Mouse (Mus musculus): ENCODE data around the gene Aplf. TPM values are rescaled to one million over a fixed set of nuclear protein-coding genes. Genes with fewer than 3 reads are reported as not detected.
A peak's percentile ranks its signal among the peaks of the same experiment; 100 is the strongest.

The Aplf gene
- total RNA-seq (2014; rRNA removed; ENCODE audit: low replicate concordance) (1.6 and 2.0 TPM in 2 replicates), polyA plus RNA-seq (2015; fragmentation: Nextera tagmentation; extraction: Ambion mirVana) (2.7 and 4.2 TPM in 2 replicates)

GRCm38 (mm10) chr6:87671771-87672517, at the start of gene Aplf:
Gene Aplf, minus strand, starts transcription at chr6:87672193.
- Histone ChIP-seq H3K9ac (replicated peaks; ENCODE audit: low read depth, low read length) (peak within 1 kb of the TSS; percentile 68), H3K27ac (ENCODE audit: low read depth) (peak within 1 kb of the TSS; percentile 49; the same call in 1 of the 2 replicates), H3K4me3 (ENCODE audit: low read depth, low read length) (peak within 1 kb of the TSS; percentile 87), H3K27me3 (ENCODE audit: control insufficient read depth, insufficient read depth, low read length) (no peaks in the 10 kb centered on the region), H3K36me3 (replicated peaks; ENCODE audit: control insufficient read depth, insufficient read depth, low read length) (no peaks in the 10 kb centered on the region), H3K9me3 (replicated peaks; ENCODE audit: control insufficient read depth, low read length) (no peaks in the 10 kb centered on the region), H3K4me2 (ENCODE audit: low read depth, low read length) (peak within 1 kb of the TSS; percentile 95), H3K4me1 (ENCODE audit: control insufficient read depth, insufficient read depth) (peaks cover 6% of the 10 kb centered on the region)
- no peak for TF ChIP-seq CTCF (IDR thresholded peaks at IDR 0.05; ENCODE audit: low read depth)
- TF ChIP-seq EP300 (IDR thresholded peaks at IDR 0.05; ENCODE audit: low read depth) = no peak
- ATAC-seq (ENCODE audit: insufficient read depth, low read depth) (peak; percentile 100), DNase-seq (ENCODE audit: low spot score) (peak; percentile 100)
- under 1% methylated on average over 33 of the region's 33 CpGs for WGBS

- no peak for DNase-seq (ENCODE audit: low spot score)
- H3K4me1 ChIP-seq (ENCODE audit: control insufficient read depth, insufficient read depth) = no peaks in the 10 kb centered on the region
- no peak overlapping the region for H3K9ac ChIP-seq (replicated peaks; ENCODE audit: low read depth, low read length)
- H3K36me3 ChIP-seq (replicated peaks; ENCODE audit: control insufficient read depth, insufficient read depth, low read length) = no peaks in the 10 kb centered on the region
- WGBS = 70% methylated on average over 4 of the region's 4 CpGs
- no peak overlapping the region for H3K4me2 ChIP-seq (ENCODE audit: low read depth, low read length)
- TF ChIP-seq CTCF (IDR thresholded peaks at IDR 0.05; ENCODE audit: low read depth) = no peak
- TF ChIP-seq EP300 (IDR thresholded peaks at IDR 0.05; ENCODE audit: low read depth) = no peak
- ATAC-seq (ENCODE audit: insufficient read depth, low read depth) = no peak
- H3K9me3 ChIP-seq (replicated peaks; ENCODE audit: control insufficient read depth, low read length) = no peaks in the 10 kb centered on the region
- H3K27ac ChIP-seq (ENCODE audit: low read depth) = no peak overlapping the region
- no peak overlapping the region for H3K4me3 ChIP-seq (ENCODE audit: low read depth, low read length)
- H3K27me3 ChIP-seq (ENCODE audit: control insufficient read depth, insufficient read depth, low read length) = no peaks in the 10 kb centered on the region
These were observed 42.1 kb upstream of the Aplf start for GRCm38 (mm10) chr6:87714091-87714490.

- Histone ChIP-seq H3K9ac (replicated peaks; ENCODE audit: low read depth, low read length) (no peak overlapping the region), H3K4me1 (ENCODE audit: control insufficient read depth, insufficient read depth) (no peaks in the 10 kb centered on the region), H3K9me3 (replicated peaks; ENCODE audit: control insufficient read depth, low read length) (no peaks in the 10 kb centered on the region), H3K27ac (ENCODE audit: low read depth) (no peak overlapping the region), H3K4me2 (ENCODE audit: low read depth, low read length) (no peak overlapping the region), H3K4me3 (ENCODE audit: low read depth, low read length) (no peak overlapping the region), H3K36me3 (replicated peaks; ENCODE audit: control insufficient read depth, insufficient read depth, low read length) (no peaks in the 10 kb centered on the region), H3K27me3 (ENCODE audit: control insufficient read depth, insufficient read depth, low read length) (no peaks in the 10 kb centered on the region)
- DNase-seq (ENCODE audit: low spot score) (no peak), ATAC-seq (ENCODE audit: insufficient read depth, low read depth) (no peak)
- TF ChIP-seq CTCF (IDR thresholded peaks at IDR 0.05; ENCODE audit: low read depth) (no peak), EP300 (IDR thresholded peaks at IDR 0.05; ENCODE audit: low read depth) (no peak)
- 83% methylated on average over 4 of the region's 4 CpGs for WGBS
These were observed 40.3 kb upstream of the Aplf start for GRCm38 (mm10) chr6:87712311-87712710.

GRCm38 (mm10) chr6:87706246-87706645, 34.3 kb upstream of the Aplf start:
- Histone ChIP-seq H3K9ac (replicated peaks; ENCODE audit: low read depth, low read length) (no peak overlapping the region), H3K4me1 (ENCODE audit: control insufficient read depth, insufficient read depth) (no peaks in the 10 kb centered on the region), H3K4me2 (ENCODE audit: low read depth, low read length) (no peak overlapping the region), H3K27me3 (ENCODE audit: control insufficient read depth, insufficient read depth, low read length) (no peaks in the 10 kb centered on the region), H3K9me3 (replicated peaks; ENCODE audit: control insufficient read depth, low read length) (no peaks in the 10 kb centered on the region), H3K27ac (ENCODE audit: low read depth) (no peak overlapping the region), H3K4me3 (ENCODE audit: low read depth, low read length) (no peak overlapping the region), H3K36me3 (replicated peaks; ENCODE audit: control insufficient read depth, insufficient read depth, low read length) (no peaks in the 10 kb centered on the region)
- 38% methylated on average over 3 of the region's 3 CpGs for WGBS
- TF ChIP-seq EP300 (IDR thresholded peaks at IDR 0.05; ENCODE audit: low read depth) (no peak), CTCF (IDR thresholded peaks at IDR 0.05; ENCODE audit: low read depth) (peak; percentile 33; the same call in 1 of the 2 replicates)
- DNase-seq (ENCODE audit: low spot score) (no peak), ATAC-seq (ENCODE audit: insufficient read depth, low read depth) (no peak)

GRCm38 (mm10) chr6:87696544-87696943, 24.6 kb upstream of the Aplf start:
- no peaks in the 10 kb centered on the region for H3K4me1 ChIP-seq (ENCODE audit: control insufficient read depth, insufficient read depth)
- WGBS = 89% methylated on average over 4 of the region's 4 CpGs
- H3K4me3 ChIP-seq (ENCODE audit: low read depth, low read length) = no peak overlapping the region
- ATAC-seq (ENCODE audit: insufficient read depth, low read depth) (no peak), DNase-seq (ENCODE audit: low spot score) (no peak)
- no peaks in the 10 kb centered on the region for H3K36me3 ChIP-seq (replicated peaks; ENCODE audit: control insufficient read depth, insufficient read depth, low read length)
- H3K4me2 ChIP-seq (ENCODE audit: low read depth, low read length) = no peak overlapping the region
- no peaks in the 10 kb centered on the region for H3K9me3 ChIP-seq (replicated peaks; ENCODE audit: control insufficient read depth, low read length)
- no peaks in the 10 kb centered on the region for H3K27me3 ChIP-seq (ENCODE audit: control insufficient read depth, insufficient read depth, low read length)
- H3K9ac ChIP-seq (replicated peaks; ENCODE audit: low read depth, low read length) = no peak overlapping the region
- TF ChIP-seq CTCF (IDR thresholded peaks at IDR 0.05; ENCODE audit: low read depth) (no peak), EP300 (IDR thresholded peaks at IDR 0.05; ENCODE audit: low read depth) (no peak)
- H3K27ac ChIP-seq (ENCODE audit: low read depth) = no peak overlapping the region

Measured in heart, postnatal 0 days (tissue).